ENCODE assay signal across 27 mouse cellular contexts in genomic region chr17:47843465-47843864, GRCm38 (mm10). TPM values are rescaled to one million over a fixed set of nuclear protein-coding genes. Genes with fewer than 3 reads are reported as not detected.
A peak's percentile ranks its signal among the peaks of the same experiment; 100 is the strongest.
DNase-seq lines count a peak whose midpoint lies in the region; ATAC-seq and TF ChIP-seq lines count a peak whose summit lies in the region.
"Had no signal": no experiment of that assay in that cellular context is flagged by ENCODE, and none has a peak within 500 bp of the region (broad histone marks: within the 10 kb centered on the region; RNA-seq: fewer than 3 reads in every experiment).

No protein-coding gene starts in this region.

- H3K4me3 ChIP-seq in forebrain, postnatal 0 days (ENCODE audit: low read depth, low read length): no peak overlapping the region
- no peak overlapping the region for H3K4me3 ChIP-seq in forebrain, embryonic 12.5 days (replicated peaks)
- no peak overlapping the region for H3K4me3 ChIP-seq in kidney, postnatal 0 days (replicated peaks; ENCODE audit: low read depth, low read length)
- H3K4me3 ChIP-seq in lung, postnatal 0 days (ENCODE audit: low read depth, low read length): no peak overlapping the region
- H3K4me3 ChIP-seq in small intestine, adult 2 months (ENCODE audit: low read depth, low read length): no peak overlapping the region
- H3K4me3 ChIP-seq: heart, embryonic 12.5 days; limb, embryonic 12.5 days; midbrain, embryonic 10.5 days had no signal

- no peak overlapping the region for H3K27ac ChIP-seq in forebrain, postnatal 0 days (ENCODE audit: low read depth, low read length)
- no peak overlapping the region for H3K27ac ChIP-seq in forebrain, embryonic 12.5 days
- H3K27ac ChIP-seq in kidney, postnatal 0 days: no peak overlapping the region
- H3K27ac ChIP-seq in lung, postnatal 0 days (ENCODE audit: low read length): no peak overlapping the region
- no peak overlapping the region for H3K27ac ChIP-seq in small intestine, adult 2 months (ENCODE audit: insufficient read depth, low read depth, low read length)
- H3K27ac ChIP-seq: limb, embryonic 12.5 days; midbrain, embryonic 10.5 days had no signal

- peak; percentile 25; the same call in 1 of the 2 replicates for TF ChIP-seq CTCF in forebrain, postnatal 0 days (IDR thresholded peaks at IDR 0.05; ENCODE audit: low read depth)
- peak; percentile 39; the same call in 1 of the 2 replicates for TF ChIP-seq CTCF in kidney, postnatal 0 days (IDR thresholded peaks at IDR 0.05; ENCODE audit: low read depth)
- peak; percentile 41 for TF ChIP-seq CTCF in lung, postnatal 0 days (IDR thresholded peaks at IDR 0.05)
- TF ChIP-seq CTCF in small intestine, adult 2 months (IDR thresholded peaks at IDR 0.05; ENCODE audit: extremely low read depth, insufficient read length, insufficient replicate concordance, low read depth, low read length): peak; percentile 25; the same call in 1 of the 2 replicates

- ATAC-seq in forebrain, postnatal 0 days: no peak
- ATAC-seq in forebrain, embryonic 12.5 days (ENCODE audit: low FRiP score): no peak
- ATAC-seq in kidney, postnatal 0 days (replicated peaks; ENCODE audit: low FRiP score, low read depth): no peak
- no peak for ATAC-seq in lung, postnatal 0 days
- ATAC-seq: CD4-positive, CD25-positive, alpha-beta regulatory T cell, adult 4 months; forebrain, embryonic 16.5 days; hindbrain, embryonic 16.5 days had no signal

- no peak overlapping the region for H3K9ac ChIP-seq in forebrain, postnatal 0 days
- H3K9ac ChIP-seq in forebrain, embryonic 12.5 days: no peak overlapping the region
- no peak overlapping the region for H3K9ac ChIP-seq in kidney, postnatal 0 days (ENCODE audit: low read depth, low read length)
- no peak overlapping the region for H3K9ac ChIP-seq in lung, postnatal 0 days (replicated peaks; ENCODE audit: low read depth)
- H3K9ac ChIP-seq: heart, embryonic 12.5 days; limb, embryonic 12.5 days had no signal

- H3K36me3 ChIP-seq in forebrain, postnatal 0 days (ENCODE audit: insufficient read depth): no peaks in the 10 kb centered on the region
- H3K36me3 ChIP-seq in forebrain, embryonic 12.5 days (replicated peaks): no peaks in the 10 kb centered on the region
- H3K36me3 ChIP-seq in kidney, postnatal 0 days (ENCODE audit: insufficient read depth, low read length): no peaks in the 10 kb centered on the region
- H3K36me3 ChIP-seq in lung, postnatal 0 days (ENCODE audit: insufficient read depth, low read length): no peaks in the 10 kb centered on the region
- H3K36me3 ChIP-seq in small intestine, adult 2 months (ENCODE audit: control insufficient read depth, insufficient read depth, low read length): no peaks in the 10 kb centered on the region
- H3K36me3 ChIP-seq: heart, embryonic 12.5 days; limb, embryonic 12.5 days; midbrain, embryonic 10.5 days had no signal

- no peaks in the 10 kb centered on the region for H3K4me1 ChIP-seq in forebrain, postnatal 0 days (ENCODE audit: insufficient read depth)
- no peaks in the 10 kb centered on the region for H3K4me1 ChIP-seq in forebrain, embryonic 12.5 days
- H3K4me1 ChIP-seq in kidney, postnatal 0 days (replicated peaks; ENCODE audit: insufficient read depth, low read length): peaks cover 4% of the 10 kb centered on the region; the same call in 1 of the 2 replicates
- no peaks in the 10 kb centered on the region; the same call in 1 of the 2 replicates for H3K4me1 ChIP-seq in lung, postnatal 0 days (ENCODE audit: insufficient read depth, low read depth, low read length)
- peaks cover 9% of the 10 kb centered on the region for H3K4me1 ChIP-seq in small intestine, adult 2 months (ENCODE audit: control insufficient read depth, insufficient read depth, insufficient read length, low read length)
- H3K4me1 ChIP-seq: limb, embryonic 12.5 days had no signal

- 96% methylated on average over 3 of the region's 3 CpGs for WGBS in forebrain, postnatal 0 days
- WGBS in forebrain, embryonic 12.5 days: 91% methylated on average over 3 of the region's 3 CpGs
- 98% methylated on average over 3 of the region's 3 CpGs for WGBS in kidney, postnatal 0 days
- 97% methylated on average over 3 of the region's 3 CpGs for WGBS in lung, postnatal 0 days
- 95% methylated on average over 3 of the region's 3 CpGs for WGBS in small intestine, adult 2 months

- no peak for TF ChIP-seq EP300 in lung, postnatal 0 days (IDR thresholded peaks at IDR 0.05)

- H3K4me2 ChIP-seq in forebrain, postnatal 0 days (ENCODE audit: low read depth): no peak overlapping the region
- H3K4me2 ChIP-seq in forebrain, embryonic 12.5 days: no peak overlapping the region
- no peak overlapping the region for H3K4me2 ChIP-seq in kidney, postnatal 0 days (ENCODE audit: low read length)
- no peak overlapping the region for H3K4me2 ChIP-seq in lung, postnatal 0 days (replicated peaks; ENCODE audit: low read depth, low read length)
- H3K4me2 ChIP-seq: heart, embryonic 12.5 days; limb, embryonic 12.5 days had no signal

- no peaks in the 10 kb centered on the region for H3K27me3 ChIP-seq in forebrain, postnatal 0 days (ENCODE audit: insufficient read depth, low read length)
- H3K27me3 ChIP-seq in forebrain, embryonic 12.5 days: no peaks in the 10 kb centered on the region; the same call in 1 of the 2 replicates
- H3K27me3 ChIP-seq in kidney, postnatal 0 days (ENCODE audit: insufficient read depth, low read length): no peaks in the 10 kb centered on the region
- H3K27me3 ChIP-seq in lung, postnatal 0 days (replicated peaks; ENCODE audit: insufficient read depth, low read length): no peaks in the 10 kb centered on the region
- no peaks in the 10 kb centered on the region for H3K27me3 ChIP-seq in small intestine, adult 2 months (ENCODE audit: control insufficient read depth, insufficient read depth, low read length)
- H3K27me3 ChIP-seq: heart, embryonic 12.5 days; limb, embryonic 12.5 days had no signal

- no peaks in the 10 kb centered on the region for H3K9me3 ChIP-seq in forebrain, postnatal 0 days (ENCODE audit: low read length)
- peaks cover 8% of the 10 kb centered on the region; the same call in 1 of the 2 replicates for H3K9me3 ChIP-seq in forebrain, embryonic 12.5 days
- H3K9me3 ChIP-seq in kidney, postnatal 0 days (replicated peaks; ENCODE audit: low read length): no peaks in the 10 kb centered on the region
- no peaks in the 10 kb centered on the region for H3K9me3 ChIP-seq in lung, postnatal 0 days (ENCODE audit: low read length)

- no peak for TF ChIP-seq POLR2A in small intestine, adult 2 months (IDR thresholded peaks at IDR 0.05; ENCODE audit: low read depth, low read length)

- no peak for DNase-seq in forebrain, postnatal 0 days
- DNase-seq in kidney, postnatal 0 days (ENCODE audit: low spot score): no peak
- DNase-seq in kidney, adult 9 months: no peak
- no peak for DNase-seq in lung, postnatal 0 days (ENCODE audit: low spot score)
- DNase-seq in lung, postnatal 4 days: no peak
- no peak for DNase-seq in urinary bladder, postnatal 10 days (ENCODE audit: low spot score)
- DNase-seq: adrenal gland, adult 8-10 months; cerebellum, adult 18-20 months; cerebellum, postnatal 25 days; embryo, embryonic 11 days; heart, postnatal 4 days; kidney, adult 18-20 months; kidney, postnatal 36 days; lung, adult 18-20 months; retina, postnatal 1 day; right cerebral cortex, postnatal 4 days; thymus, postnatal 36 days had no signal

RNA-seq across cellular contexts. Expression of gene Mdfi, which starts 9.0 kb away (rescaled TPM):
- 9.5 and 17.5 TPM in 2 replicates for total RNA-seq in forebrain, postnatal 0 days (2014; rRNA removed)
- polyA plus RNA-seq in forebrain, postnatal 0 days (2015; fragmentation: Nextera tagmentation; extraction: Ambion mirVana): 0.99 and 1.3 TPM in 2 replicates
- polyA plus RNA-seq in forebrain, embryonic 12.5 days (2016; fragmentation: Nextera tagmentation; extraction: Ambion mirVana): 7.2 and 9.9 TPM in 2 replicates
- 5.5 and 6.2 TPM in 2 replicates for polyA plus RNA-seq in kidney, postnatal 0 days (2015; fragmentation: Nextera tagmentation; extraction: Ambion mirVana)
- polyA plus RNA-seq in lung, postnatal 0 days (2015; fragmentation: Nextera tagmentation; extraction: Ambion mirVana): 8.3 and 9.3 TPM in 2 replicates
- polyA plus RNA-seq in small intestine, adult 2 months (2012; rRNA removed): 7.3 and 12.3 TPM in 2 replicates
- total RNA-seq: monocyte, adult 5-6 weeks had no signal
- polyA plus RNA-seq: CD4-positive, CD25-positive, alpha-beta regulatory T cell, adult 4 months; macrophage had no signal
